Mouse (Mus musculus): ENCODE measurements at regions not wholly inside any gene's neighbourhood (a gene's known extent, or its start where the extent isn't known, plus 50 kb on each side); places are given as distances from the start of the nearest gene placed in this dataset.

- ATAC-seq, result peak; percentile 56
- H3K27ac ChIP-seq (ENCODE audit: low read depth, low read length), result peak overlapping the region; percentile 81
- no peaks in the 10 kb centered on the region for H3K9me3 ChIP-seq (ENCODE audit: control insufficient read depth, low read length)
- H3K36me3 ChIP-seq (ENCODE audit: control insufficient read depth, insufficient read depth, low read length), result no peaks in the 10 kb centered on the region
- H3K4me3 ChIP-seq (ENCODE audit: low read length), result peak overlapping the region; percentile 37
- peak overlapping the region; percentile 56 for H3K4me2 ChIP-seq (ENCODE audit: low read length)
- peak overlapping the region; percentile 62 for H3K9ac ChIP-seq (ENCODE audit: low read depth, low read length)
- H3K4me1 ChIP-seq (ENCODE audit: control insufficient read depth, insufficient read depth, low read depth, low read length), result peaks cover 6% of the 10 kb centered on the region
- H3K27me3 ChIP-seq (replicated peaks; ENCODE audit: control insufficient read depth, insufficient read depth, low read length), result no peaks in the 10 kb centered on the region
- WGBS, result 48% methylated on average over 15 of the region's 15 CpGs
Measured at GRCm38 (mm10) chr13:29014066-29014826, 60.7 kb upstream of the Sox4 start.

GRCm38 (mm10) chr13:29006467-29006866, 53.0 kb upstream of the Sox4 start:
- Histone ChIP-seq H3K36me3 (ENCODE audit: control insufficient read depth, insufficient read depth, low read length) (no peaks in the 10 kb centered on the region), H3K27ac (ENCODE audit: low read depth, low read length) (no peak overlapping the region), H3K4me3 (ENCODE audit: low read length) (no peak overlapping the region), H3K9ac (ENCODE audit: low read depth, low read length) (no peak overlapping the region), H3K9me3 (ENCODE audit: control insufficient read depth, low read length) (no peaks in the 10 kb centered on the region), H3K27me3 (replicated peaks; ENCODE audit: control insufficient read depth, insufficient read depth, low read length) (no peaks in the 10 kb centered on the region), H3K4me2 (ENCODE audit: low read length) (no peak overlapping the region), H3K4me1 (ENCODE audit: control insufficient read depth, insufficient read depth, low read depth, low read length) (no peaks in the 10 kb centered on the region)
- ATAC-seq, result no peak
